Mouse (Mus musculus) limb, embryonic 10.5 days (tissue): ENCODE measurements at regions not wholly inside any gene's neighbourhood (a gene's known extent, or its start where the extent isn't known, plus 50 kb on each side); places are given as distances from the start of the nearest gene placed in this dataset.

Source experiments
- DNase-seq: peaks from one replicate; pipeline ENCODE4 v3.0.0-alpha.2; 2017; ENCODE audit warnings: low spot score
- H3K27ac ChIP-seq: fragments of 300-500 bp; sonication (generic); 2 replicates; pipeline ENCODE4 v1.5.1; 2016; ENCODE audit warnings: mild to moderate bottlenecking
- H3K27me3 ChIP-seq: fragments of 300-500 bp; sonication (generic); 2 replicates; pipeline ENCODE4 v1.6.1; 2016; ENCODE audit warnings: low read depth, mild to moderate bottlenecking; ENCODE audit not compliant: poor library complexity, severe bottlenecking
- H3K36me3 ChIP-seq: fragments of 300-500 bp; sonication (generic); 2 replicates; pipeline ENCODE4 v1.6.1; 2016; ENCODE audit warnings: mild to moderate bottlenecking, moderate library complexity
- H3K4me1 ChIP-seq: fragments of 300-500 bp; sonication (generic); 2 replicates; pipeline ENCODE4 v1.6.1; 2016
- H3K4me3 ChIP-seq: fragments of 300-500 bp; sonication (generic); 2 replicates; pipeline ENCODE4 v1.5.1; 2016; ENCODE audit warnings: mild to moderate bottlenecking, moderate library complexity
- H3K9me3 ChIP-seq: fragments of 300-500 bp; sonication (generic); replicated peaks from 2 replicates; pipeline ENCODE4 v1.6.1; 2016; ENCODE audit warnings: mild to moderate bottlenecking
- WGBS: fragments of 180-500 bp; shearing (Covaris S2); methylation state at CpG from one replicate; pipeline ENCODE4 v1.1.7; 2016; 5-methylcytosine and 5-hydroxymethylcytosine counted together

- H3K4me1 ChIP-seq: no peaks in the 10 kb centered on the region
- no peak for DNase-seq
- H3K4me3 ChIP-seq: no peak overlapping the region
- no peaks in the 10 kb centered on the region for H3K36me3 ChIP-seq
- 92% methylated on average over 3 of the region's 3 CpGs for WGBS
- no peaks in the 10 kb centered on the region for H3K27me3 ChIP-seq
- H3K9me3 ChIP-seq: no peaks in the 10 kb centered on the region
- no peak overlapping the region for H3K27ac ChIP-seq
Observed at GRCm38 (mm10) chr16:55632220-55632619, 206.5 kb downstream of the Nfkbiz start.

DNA sequence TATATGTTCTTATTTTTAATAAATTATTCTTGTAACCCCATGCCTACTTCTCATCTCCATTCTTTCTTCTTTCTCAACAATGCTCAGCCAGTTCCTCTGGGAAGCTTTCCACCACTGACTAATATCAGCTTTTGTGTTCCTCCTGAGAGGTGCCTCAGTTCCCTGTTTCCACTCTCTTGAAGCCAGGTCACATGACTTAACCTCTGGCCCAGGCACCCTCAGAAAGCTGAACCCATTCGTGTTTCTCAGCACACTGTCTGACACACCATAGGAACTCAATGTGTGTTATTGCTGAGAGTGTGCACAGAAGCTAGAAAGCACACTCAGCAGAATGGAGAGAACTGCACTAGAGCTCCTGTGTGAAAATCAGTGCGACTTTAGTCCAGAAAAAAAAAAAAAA lies 207.1 kb downstream of the Nfkbiz start:
- H3K4me1 ChIP-seq: no peaks in the 10 kb centered on the region
- no peak overlapping the region for H3K27ac ChIP-seq
- no peaks in the 10 kb centered on the region for H3K36me3 ChIP-seq
- no peak overlapping the region for H3K4me3 ChIP-seq
- H3K9me3 ChIP-seq: no peaks in the 10 kb centered on the region
- WGBS: 74% methylated on average over 2 of the region's 2 CpGs
- no peak for DNase-seq
- no peaks in the 10 kb centered on the region for H3K27me3 ChIP-seq

- WGBS: 94% methylated on average over 2 of the region's 2 CpGs
- H3K27me3 ChIP-seq: no peaks in the 10 kb centered on the region
- DNase-seq: no peak
Observed at GRCm38 (mm10) chr16:55631048-55631447, 207.7 kb downstream of the Nfkbiz start.

GRCm38 (mm10) chr16:55627531-55627930 lies 211.2 kb downstream of the Nfkbiz start:
- Histone ChIP-seq H3K9me3 (no peaks in the 10 kb centered on the region), H3K4me3 (no peak overlapping the region), H3K27ac (no peak overlapping the region), H3K4me1 (no peaks in the 10 kb centered on the region), H3K27me3 (no peaks in the 10 kb centered on the region), H3K36me3 (no peaks in the 10 kb centered on the region)
- 95% methylated on average over 1 of the region's 1 CpGs for WGBS
- no peak for DNase-seq

More at GRCm38 (mm10) chr16:55631048-55631447, 207.7 kb downstream of the Nfkbiz start:
- H3K4me1 ChIP-seq: no peaks in the 10 kb centered on the region
- H3K27ac ChIP-seq: no peak overlapping the region
- no peaks in the 10 kb centered on the region for H3K36me3 ChIP-seq
- no peaks in the 10 kb centered on the region for H3K9me3 ChIP-seq
- H3K4me3 ChIP-seq: no peak overlapping the region

- no peaks in the 10 kb centered on the region for H3K4me1 ChIP-seq
- H3K27me3 ChIP-seq: no peaks in the 10 kb centered on the region
- H3K4me3 ChIP-seq: no peak overlapping the region
- no peak for DNase-seq
- no peak overlapping the region for H3K27ac ChIP-seq
- H3K36me3 ChIP-seq: no peaks in the 10 kb centered on the region
- H3K9me3 ChIP-seq: no peaks in the 10 kb centered on the region
Observed at GRCm38 (mm10) chr16:55623422-55623821, 215.3 kb downstream of the Nfkbiz start.

DNA sequence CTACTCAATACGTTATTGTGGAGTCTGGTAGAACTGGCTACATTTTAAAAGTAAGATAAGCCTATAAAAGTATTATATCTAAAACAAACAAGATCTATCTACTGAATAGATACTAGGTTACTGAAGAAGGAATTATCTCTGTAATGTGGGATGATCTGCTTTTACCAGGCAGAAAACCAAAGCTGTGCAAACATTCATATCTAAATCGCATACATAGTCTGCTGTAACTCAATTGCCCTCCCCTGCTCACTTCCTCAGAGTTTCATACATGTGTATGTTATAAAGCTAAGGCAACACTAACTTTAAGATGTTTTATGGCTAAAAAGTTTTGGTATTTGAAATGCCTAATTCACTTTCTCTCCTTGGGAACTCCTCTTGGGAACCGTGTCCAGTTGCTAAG lies 219.0 kb downstream of the Nfkbiz start:
- DNase-seq: no peak
- Histone ChIP-seq H3K27me3 (no peaks in the 10 kb centered on the region), H3K4me3 (no peak overlapping the region), H3K9me3 (no peaks in the 10 kb centered on the region), H3K4me1 (no peaks in the 10 kb centered on the region), H3K36me3 (no peaks in the 10 kb centered on the region), H3K27ac (no peak overlapping the region)
- WGBS: 86% methylated on average over 3 of the region's 3 CpGs

DNA sequence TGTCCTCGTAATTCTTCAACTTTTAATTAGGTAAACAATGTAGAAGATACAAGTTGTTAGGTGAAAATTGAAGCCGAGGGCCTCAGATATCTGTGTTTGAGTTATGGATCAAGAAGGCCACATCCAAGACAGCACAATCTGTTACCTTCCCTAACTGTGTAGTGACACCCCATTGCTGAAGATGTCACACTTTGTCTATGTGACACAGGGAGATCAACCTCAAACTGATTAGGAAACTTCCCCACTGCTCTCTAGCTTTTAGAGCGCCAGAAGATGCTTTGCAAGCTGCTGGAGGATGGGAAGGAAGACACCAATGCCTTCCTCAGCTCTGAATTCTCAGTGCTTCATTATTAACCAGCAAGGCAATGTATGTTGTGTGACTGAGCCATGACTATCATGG lies 220.7 kb downstream of the Nfkbiz start:
- Histone ChIP-seq H3K27ac (no peak overlapping the region), H3K4me3 (no peak overlapping the region), H3K4me1 (no peaks in the 10 kb centered on the region), H3K27me3 (no peaks in the 10 kb centered on the region), H3K9me3 (no peaks in the 10 kb centered on the region), H3K36me3 (no peaks in the 10 kb centered on the region)
- WGBS: 89% methylated on average over 3 of the region's 3 CpGs
- no peak for DNase-seq

GRCm38 (mm10) chr16:55617506-55617905 lies 221.2 kb downstream of the Nfkbiz start:
- Histone ChIP-seq H3K9me3 (no peaks in the 10 kb centered on the region), H3K27me3 (no peaks in the 10 kb centered on the region), H3K27ac (no peak overlapping the region), H3K4me1 (no peaks in the 10 kb centered on the region), H3K36me3 (no peaks in the 10 kb centered on the region), H3K4me3 (no peak overlapping the region)
- DNase-seq: no peak
- WGBS: 40% methylated on average over 4 of the region's 4 CpGs

DNA sequence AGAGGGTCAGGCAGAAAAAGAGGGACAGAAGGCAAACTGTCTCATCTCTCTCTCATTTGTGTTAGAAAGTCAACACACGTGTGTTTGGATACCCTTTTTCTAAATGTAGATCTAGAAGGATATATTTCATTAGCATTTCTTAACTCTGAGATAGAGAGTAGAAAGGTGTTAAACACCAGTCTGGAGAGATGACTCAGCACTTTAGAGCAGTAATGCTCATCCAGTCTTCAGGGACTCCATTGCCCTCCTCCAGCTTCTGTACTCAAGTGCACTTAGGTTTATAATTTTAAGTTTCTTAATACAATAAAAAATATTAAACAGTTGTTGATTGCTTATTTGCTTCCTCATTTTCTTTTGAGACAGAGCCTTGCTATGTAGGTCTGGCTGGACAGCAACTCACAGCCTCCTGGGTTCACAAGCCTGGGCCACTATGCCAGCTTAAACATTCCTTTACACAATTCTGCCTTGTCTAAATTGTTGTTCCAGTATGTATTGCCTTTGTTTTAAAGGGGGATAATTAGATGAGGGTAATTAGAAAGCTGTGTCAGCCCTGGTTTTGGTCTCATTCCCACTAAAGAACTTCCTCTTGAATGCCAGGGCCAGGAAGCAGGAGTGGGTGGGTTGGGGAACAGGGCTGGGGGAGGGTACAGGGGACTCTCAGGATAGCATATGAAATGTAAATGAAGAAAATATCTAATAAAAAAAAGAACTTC lies 222.1 kb downstream of the Nfkbiz start:
- Histone ChIP-seq H3K27ac (no peak overlapping the region), H3K4me3 (no peak overlapping the region), H3K9me3 (no peaks in the 10 kb centered on the region), H3K4me1 (no peaks in the 10 kb centered on the region), H3K27me3 (no peaks in the 10 kb centered on the region), H3K36me3 (no peaks in the 10 kb centered on the region)
- WGBS: 85% methylated on average over 1 of the region's 1 CpGs
- no peak for DNase-seq

DNA sequence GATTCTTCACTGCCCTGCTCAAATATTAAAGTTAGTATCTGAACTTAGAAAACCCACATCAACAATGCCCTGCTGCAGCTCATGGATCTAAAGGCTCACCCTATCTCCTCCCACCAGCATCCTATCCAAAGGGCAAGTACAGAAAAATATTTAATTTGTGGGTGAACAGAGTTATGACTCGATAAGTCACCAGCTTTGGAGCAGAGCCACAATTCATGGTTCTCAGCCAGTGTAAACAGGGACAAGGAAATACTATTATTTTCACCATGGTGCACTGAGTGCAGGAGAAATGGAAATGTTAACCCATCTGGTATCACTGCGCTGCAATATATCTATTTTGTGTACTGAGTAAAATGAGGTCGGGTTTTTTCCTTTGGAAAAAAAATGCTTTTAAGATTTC lies 225.8 kb downstream of the Nfkbiz start:
- Histone ChIP-seq H3K9me3 (no peaks in the 10 kb centered on the region), H3K27me3 (no peaks in the 10 kb centered on the region), H3K36me3 (no peaks in the 10 kb centered on the region), H3K27ac (no peak overlapping the region), H3K4me1 (no peaks in the 10 kb centered on the region), H3K4me3 (no peak overlapping the region)
- no peak for DNase-seq
- 94% methylated on average over 3 of the region's 3 CpGs for WGBS

- H3K27ac ChIP-seq: no peak overlapping the region
- no peak overlapping the region for H3K4me3 ChIP-seq
- H3K4me1 ChIP-seq: no peaks in the 10 kb centered on the region
- no peaks in the 10 kb centered on the region for H3K9me3 ChIP-seq
- no peaks in the 10 kb centered on the region for H3K36me3 ChIP-seq
- H3K27me3 ChIP-seq: no peaks in the 10 kb centered on the region
- WGBS: 91% methylated on average over 5 of the region's 5 CpGs
- DNase-seq: no peak
Observed at GRCm38 (mm10) chr16:55612001-55612400, 226.7 kb downstream of the Nfkbiz start.

GRCm38 (mm10) chr16:55611172-55611571 lies 227.5 kb downstream of the Nfkbiz start:
- H3K36me3 ChIP-seq: no peaks in the 10 kb centered on the region
- no peak overlapping the region for H3K27ac ChIP-seq
- H3K4me3 ChIP-seq: no peak overlapping the region
- H3K27me3 ChIP-seq: no peaks in the 10 kb centered on the region
- WGBS: 86% methylated on average over 3 of the region's 3 CpGs
- no peak for DNase-seq
- H3K9me3 ChIP-seq: no peaks in the 10 kb centered on the region
- H3K4me1 ChIP-seq: no peaks in the 10 kb centered on the region

DNA sequence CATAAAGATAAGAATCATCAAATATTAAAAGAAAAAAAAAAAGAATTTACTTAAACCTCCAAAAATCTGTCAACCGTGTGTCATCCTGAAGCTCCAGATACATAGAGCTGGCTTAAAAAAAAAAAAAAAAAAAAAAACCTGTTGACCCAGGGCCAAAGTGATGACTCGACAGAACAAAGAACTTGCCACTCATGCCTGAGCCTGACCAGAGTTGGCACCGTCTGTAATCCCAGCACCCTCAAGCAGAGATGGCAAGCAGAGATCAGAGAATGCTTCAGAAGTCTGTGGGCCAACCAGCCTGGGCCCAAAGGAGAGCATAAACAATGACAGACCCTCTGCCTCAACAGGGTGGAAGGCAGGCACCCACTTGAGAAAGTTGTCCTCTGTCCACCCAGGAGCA lies 230.3 kb downstream of the Nfkbiz start:
- WGBS: 83% methylated on average over 3 of the region's 3 CpGs
- Histone ChIP-seq H3K9me3 (no peaks in the 10 kb centered on the region), H3K4me3 (no peak overlapping the region), H3K36me3 (no peaks in the 10 kb centered on the region), H3K4me1 (no peaks in the 10 kb centered on the region), H3K27me3 (no peaks in the 10 kb centered on the region), H3K27ac (no peak overlapping the region)
- DNase-seq: no peak
